Mouse (Mus musculus) heart, embryonic 14.5 days (tissue): ENCODE measurements around the gene Pcsk6. TPM values are rescaled to one million over a fixed set of nuclear protein-coding genes. Genes with fewer than 3 reads are reported as not detected.

Experiments used
- ATAC-seq: fragments of 200-750 bp; cut with Nextera tagmentation; 2 replicates; pipeline ENCODE4 v1.8.0; 2017; ENCODE audit warnings: low read depth, moderate TSS enrichment; ENCODE audit not compliant: insufficient number of reproducible peaks, insufficient read depth, low FRiP score
- H3K27ac ChIP-seq, 2 experiments: fragments of 200-500 bp in 1 of 2; fragments of 300-500 bp in 1 of 2; sonication (generic) in 1 of 2; replicated peaks in 1 of 2; 2 replicates each; pipeline ENCODE4 v1.5.1; 2012 to 2014; ENCODE audit warnings: low read depth in 2 of 2, low read length in 2 of 2, control low read depth in 1 of 2, mild to moderate bottlenecking in 1 of 2, mixed read lengths in 1 of 2; ENCODE audit not compliant: control insufficient read depth in 1 of 2, insufficient read depth in 1 of 2
- H3K27me3 ChIP-seq: fragments of 300-500 bp; sonication (generic); 2 replicates; pipeline ENCODE4 v1.6.1; 2014; ENCODE audit warnings: mild to moderate bottlenecking, low read length, control low read depth; ENCODE audit not compliant: control insufficient read depth, insufficient read depth
- H3K36me3 ChIP-seq: fragments of 300-500 bp; sonication (generic); 2 replicates; pipeline ENCODE4 v1.6.1; 2014; ENCODE audit warnings: mild to moderate bottlenecking, control low read depth, low read length, mixed read lengths; ENCODE audit not compliant: control insufficient read depth, insufficient read depth
- H3K4me1 ChIP-seq, 2 experiments: fragments of 200-500 bp in 1 of 2; fragments of 300-500 bp in 1 of 2; sonication (generic) in 1 of 2; 2 replicates each; pipeline ENCODE4 v1.6.1; 2012 to 2014; ENCODE audit warnings: low read length in 2 of 2, control low read depth in 1 of 2, mixed read lengths in 1 of 2; ENCODE audit not compliant: control insufficient read depth in 2 of 2, insufficient read depth in 2 of 2
- H3K4me2 ChIP-seq: fragments of 300-500 bp; sonication (generic); 2 replicates; pipeline ENCODE4 v1.6.1; 2014; ENCODE audit warnings: mild to moderate bottlenecking, low read length
- H3K4me3 ChIP-seq, 2 experiments: fragments of 200-500 bp in 1 of 2; fragments of 300-500 bp in 1 of 2; sonication (generic) in 1 of 2; 2 replicates each; pipeline ENCODE4 v1.5.1; 2012 to 2014; ENCODE audit warnings: low read length in 2 of 2, mild to moderate bottlenecking in 2 of 2, control low read depth in 1 of 2, low read depth in 1 of 2, moderate library complexity in 1 of 2; ENCODE audit not compliant: control insufficient read depth in 1 of 2, insufficient read depth in 1 of 2
- H3K9ac ChIP-seq: fragments of 300-500 bp; sonication (generic); 2 replicates; pipeline ENCODE4 v1.6.1; 2014; ENCODE audit warnings: mild to moderate bottlenecking, low read length
- H3K9me3 ChIP-seq: fragments of 300-500 bp; sonication (generic); 2 replicates; pipeline ENCODE4 v1.6.1; 2016; ENCODE audit warnings: low read length, control low read depth; ENCODE audit not compliant: control insufficient read depth
- WGBS: fragments of 180-500 bp; shearing (Covaris S2); extraction: QIAGEN DNeasy Blood & Tissue Kit; methylation state at CpG from one replicate; pipeline ENCODE4 v1.1.7; 2014; 5-methylcytosine and 5-hydroxymethylcytosine counted together
- polyA plus RNA-seq: library from polyadenylated mRNA; unstranded; fragments of >200 nt; fragmentation: Nextera tagmentation; extraction: Ambion mirVana; gene quantifications from 2 replicates; pipeline ENCODE4 v1.2.1, GENCODE M21; 2014

Gene Pcsk6
- polyA plus RNA-seq, 1 experiment from 2014 or later = 3.0 TPM

- H3K4me3 ChIP-seq = no peak overlapping the region
- no peaks in the 10 kb centered on the region for H3K9me3 ChIP-seq
- no peak overlapping the region for H3K9ac ChIP-seq
- no peak overlapping the region for H3K27ac ChIP-seq
- H3K36me3 ChIP-seq = no peaks in the 10 kb centered on the region
- no peak for ATAC-seq
- WGBS = 65% methylated on average over 8 of the region's 8 CpGs
- H3K27me3 ChIP-seq = 0 out of 2 replicates have a peak, but pooled peaks cover 5% of the 10 kb centered on the region
- peaks cover 8 to 11% of the 10 kb centered on the region in 2 experiments for H3K4me1 ChIP-seq
- no peak overlapping the region for H3K4me2 ChIP-seq
These were observed 83.9 kb downstream of the Pcsk6 start for GRCm38 (mm10) chr7:65945342-65945993.

GRCm38 (mm10) chr7:65946397-65946796 is 84.9 kb downstream of the Pcsk6 start:
- WGBS = 73% methylated on average over 7 of the region's 7 CpGs
- Histone ChIP-seq H3K36me3 (no peaks in the 10 kb centered on the region), H3K9ac (no peak overlapping the region), H3K4me1 (peaks cover 3 to 4% of the 10 kb centered on the region in 2 experiments), H3K4me2 (no peak overlapping the region), H3K27me3 (0 out of 2 replicates have a peak, but pooled peaks cover 5% of the 10 kb centered on the region), H3K4me3 (no peak overlapping the region), H3K27ac (no peak overlapping the region), H3K9me3 (no peaks in the 10 kb centered on the region)
- no peak for ATAC-seq

GRCm38 (mm10) chr7:65948891-65949290 is 87.4 kb downstream of the Pcsk6 start:
- H3K27ac ChIP-seq = no peak overlapping the region
- no peaks in the 10 kb centered on the region for H3K9me3 ChIP-seq
- H3K36me3 ChIP-seq = no peaks in the 10 kb centered on the region
- ATAC-seq = no peak
- 0 out of 2 replicates have a peak, but pooled peaks cover 5% of the 10 kb centered on the region for H3K27me3 ChIP-seq
- H3K4me2 ChIP-seq = no peak overlapping the region
- WGBS = 94% methylated on average over 11 of the region's 11 CpGs
- no peak overlapping the region for H3K9ac ChIP-seq
- peaks cover 0 to 2% of the 10 kb centered on the region in 2 experiments; a peak in 1 of 4 replicates for H3K4me1 ChIP-seq
- no peak overlapping the region for H3K4me3 ChIP-seq

DNA sequence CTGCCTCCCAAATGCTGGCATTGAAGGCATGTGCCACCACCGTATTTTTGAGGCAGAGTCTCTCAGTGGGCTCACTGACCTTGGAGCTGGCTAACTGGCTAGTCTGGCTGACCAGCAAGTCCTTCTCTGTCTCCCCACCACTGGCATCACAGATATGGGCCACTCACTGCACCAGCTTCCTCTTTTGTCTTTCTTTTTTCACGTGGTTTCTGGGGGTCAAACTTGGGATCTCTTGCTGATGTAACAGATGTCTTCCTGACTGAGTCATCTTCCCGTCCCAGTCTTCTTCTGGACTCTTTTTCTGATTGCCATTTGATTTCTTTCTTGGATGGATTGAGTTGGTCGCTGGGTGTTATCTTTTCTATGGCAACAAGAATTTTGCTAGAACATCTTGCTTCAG is 93.0 kb downstream of the Pcsk6 start:
- no peak for ATAC-seq
- 68% methylated on average over 4 of the region's 4 CpGs for WGBS

GRCm38 (mm10) chr7:65955304-65956220 is 94.0 kb downstream of the Pcsk6 start:
- Histone ChIP-seq H3K4me3 (no peak overlapping the region), H3K9ac (no peak overlapping the region), H3K4me2 (no peak overlapping the region), H3K27me3 (no peaks in the 10 kb centered on the region), H3K27ac (no peak overlapping the region), H3K9me3 (no peaks in the 10 kb centered on the region), H3K36me3 (no peaks in the 10 kb centered on the region), H3K4me1 (no peaks in the 10 kb centered on the region)
- ATAC-seq = no peak
- WGBS = 80% methylated on average over 24 of the region's 24 CpGs

More for the DNA sequence above, 93.0 kb downstream of the Pcsk6 start:
- no peaks in the 10 kb centered on the region for H3K27me3 ChIP-seq
- H3K9ac ChIP-seq = no peak overlapping the region
- H3K27ac ChIP-seq = no peak overlapping the region
- H3K9me3 ChIP-seq = no peaks in the 10 kb centered on the region
- H3K36me3 ChIP-seq = no peaks in the 10 kb centered on the region
- no peak overlapping the region for H3K4me2 ChIP-seq
- H3K4me1 ChIP-seq = no peaks in the 10 kb centered on the region
- no peak overlapping the region for H3K4me3 ChIP-seq

DNA sequence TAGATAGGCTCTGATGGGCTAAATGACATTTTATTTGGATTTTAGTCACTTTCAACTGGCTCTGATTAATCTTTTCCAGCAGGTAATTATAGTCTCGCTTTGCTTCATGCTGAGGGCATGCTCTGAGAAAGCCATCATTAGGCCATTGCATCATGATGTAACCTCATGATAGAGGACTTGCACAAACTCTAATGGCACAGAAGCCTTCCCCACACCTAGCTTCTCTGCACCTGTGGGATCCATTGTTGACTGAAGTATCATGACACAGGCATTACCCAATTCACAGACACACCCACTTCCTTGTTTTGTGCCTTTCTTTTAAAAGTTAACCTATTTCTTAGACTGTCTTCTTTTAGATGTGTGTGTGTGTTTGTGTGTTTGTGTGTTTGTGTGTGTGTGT is 95.7 kb downstream of the Pcsk6 start:
- no peak overlapping the region for H3K27ac ChIP-seq
- H3K4me1 ChIP-seq = no peaks in the 10 kb centered on the region
- H3K36me3 ChIP-seq = no peaks in the 10 kb centered on the region
- 85% methylated on average over 1 of the region's 1 CpGs for WGBS
- ATAC-seq = no peak
- no peak overlapping the region for H3K4me3 ChIP-seq
- H3K27me3 ChIP-seq = no peaks in the 10 kb centered on the region
- no peak overlapping the region for H3K9ac ChIP-seq
- H3K9me3 ChIP-seq = no peaks in the 10 kb centered on the region
- H3K4me2 ChIP-seq = no peak overlapping the region

DNA sequence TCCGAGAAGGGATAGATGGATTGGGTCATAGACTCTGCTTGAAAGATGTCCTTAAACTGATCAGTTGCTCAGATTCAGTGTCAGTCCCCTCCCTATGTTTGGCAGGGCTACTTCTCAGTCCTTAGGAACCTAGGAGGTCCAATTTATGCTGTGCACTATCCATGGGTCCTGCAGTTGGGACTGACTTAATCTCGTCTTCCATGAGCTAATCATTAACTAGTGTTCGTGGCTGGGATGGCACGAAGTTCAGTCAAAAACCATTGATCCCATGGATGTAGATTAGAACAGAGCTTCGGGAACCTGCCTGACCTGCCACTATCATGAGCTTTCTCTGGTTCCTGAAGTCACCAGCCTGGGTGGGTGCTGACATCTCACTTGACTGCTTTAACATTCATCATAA is 96.6 kb downstream of the Pcsk6 start:
- 75% methylated on average over 5 of the region's 5 CpGs for WGBS

More for the DNA sequence above, 96.6 kb downstream of the Pcsk6 start:
- Histone ChIP-seq H3K4me3 (no peak overlapping the region), H3K27me3 (no peaks in the 10 kb centered on the region), H3K36me3 (no peaks in the 10 kb centered on the region), H3K4me2 (no peak overlapping the region), H3K9me3 (no peaks in the 10 kb centered on the region), H3K9ac (no peak overlapping the region), H3K4me1 (peaks cover 2 to 6% of the 10 kb centered on the region in 2 experiments; a peak in 1 of 4 replicates), H3K27ac (no peak overlapping the region)
- ATAC-seq = no peak
